Mouse (Mus musculus): ENCODE measurements around the gene Adck1. TPM values are rescaled to one million over a fixed set of nuclear protein-coding genes. Genes with fewer than 3 reads are reported as not detected.
"Not testable (repeated sequence)": the region's sequence is repeated elsewhere in the genome, so short reads cannot be mapped to it uniquely, and the experiment has no call there.

The Adck1 gene
- total RNA-seq, 2 experiments from 2014 or later: 31.6 to 33.3 TPM

GRCm38 (mm10) chr12:88428735-88429134 lies 68.4 kb downstream of the Adck1 start:
- DNase-seq: no peak

- DNase-seq: no peak
These were observed 71.9 kb downstream of the Adck1 start for GRCm38 (mm10) chr12:88432277-88432676.

- no peak for DNase-seq
These were observed 72.8 kb downstream of the Adck1 start for GRCm38 (mm10) chr12:88433171-88433570.

GRCm38 (mm10) chr12:88436962-88437750 lies 76.8 kb downstream of the Adck1 start:
- DNase-seq: no peak

- DNase-seq: no peak
These were observed 81.8 kb downstream of the Adck1 start for GRCm38 (mm10) chr12:88441922-88442809.

GRCm38 (mm10) chr12:88444040-88444439 lies 83.7 kb downstream of the Adck1 start:
- no peak for DNase-seq

GRCm38 (mm10) chr12:88445471-88445870 lies 85.1 kb downstream of the Adck1 start:
- DNase-seq: no peak

- no peak for DNase-seq
These were observed 90.6 kb downstream of the Adck1 start for GRCm38 (mm10) chr12:88450658-88451563.

- no peak for DNase-seq
These were observed 94.5 kb downstream of the Adck1 start for GRCm38 (mm10) chr12:88454701-88455410.

GRCm38 (mm10) chr12:88457021-88457420 lies 96.7 kb downstream of the Adck1 start:
- DNase-seq: no peak

GRCm38 (mm10) chr12:88458936-88459335 lies 98.6 kb downstream of the Adck1 start:
- DNase-seq: no peak

GRCm38 (mm10) chr12:88459461-88459860 lies 99.1 kb downstream of the Adck1 start:
- DNase-seq: no peak

- DNase-seq: no peak
These were observed 100.7 kb downstream of the Adck1 start for GRCm38 (mm10) chr12:88461026-88461425.

- DNase-seq: no peak
These were observed 103.4 kb downstream of the Adck1 start for GRCm38 (mm10) chr12:88463588-88464290.

- no peak for DNase-seq
These were observed 106.4 kb downstream of the Adck1 start for GRCm38 (mm10) chr12:88466801-88467200.

- DNase-seq: no peak
These were observed 106.9 kb downstream of the Adck1 start for GRCm38 (mm10) chr12:88467257-88467656.

GRCm38 (mm10) chr12:88467935-88468465 lies 107.6 kb downstream of the Adck1 start:
- no peak for DNase-seq

- no peak for DNase-seq
These were observed 108.3 kb downstream of the Adck1 start for GRCm38 (mm10) chr12:88468691-88469090.

- DNase-seq: not testable (repeated sequence)
These were observed 111.5 kb downstream of the Adck1 start for GRCm38 (mm10) chr12:88471884-88472283.

- no peak for DNase-seq
These were observed 112.5 kb downstream of the Adck1 start for GRCm38 (mm10) chr12:88472832-88473231.

GRCm38 (mm10) chr12:88473796-88474195 lies 113.4 kb downstream of the Adck1 start:
- no peak for DNase-seq

All from layer of hippocampus, postnatal 36 days (tissue).